Mouse (Mus musculus) intestine, postnatal 0 days (tissue): ENCODE results near the gene Ggta1. TPM values are rescaled to one million over a fixed set of nuclear protein-coding genes. Genes with fewer than 3 reads are reported as not detected.

Experiments
- ATAC-seq: fragments of 200-750 bp; cut with Nextera tagmentation; 2 replicates; pipeline ENCODE4 v1.8.0; 2017; ENCODE audit warnings: mild to moderate bottlenecking, moderate TSS enrichment, moderate library complexity
- H3K27ac ChIP-seq: fragments of 300-500 bp; sonication (generic); 2 replicates; pipeline ENCODE4 v1.5.1; 2014; ENCODE audit warnings: mild to moderate bottlenecking, low read depth, low read length, moderate library complexity
- H3K27me3 ChIP-seq: fragments of 300-500 bp; sonication (generic); replicated peaks from 2 replicates; pipeline ENCODE4 v1.6.1; 2014; ENCODE audit warnings: low read length, mixed read lengths; ENCODE audit not compliant: control insufficient read depth, insufficient read depth
- H3K36me3 ChIP-seq: fragments of 300-500 bp; sonication (generic); 2 replicates; pipeline ENCODE4 v1.6.1; 2014; ENCODE audit warnings: mild to moderate bottlenecking, moderate library complexity; ENCODE audit not compliant: control insufficient read depth, insufficient read depth
- H3K4me1 ChIP-seq: fragments of 300-500 bp; sonication (generic); replicated peaks from 2 replicates; pipeline ENCODE4 v1.6.1; 2014; ENCODE audit warnings: antibody characterized with exemption, low read length, mixed read lengths; ENCODE audit not compliant: control insufficient read depth, insufficient read depth
- H3K4me2 ChIP-seq: fragments of 300-500 bp; sonication (generic); replicated peaks from 2 replicates; pipeline ENCODE4 v1.6.1; 2014; ENCODE audit warnings: low read depth, mild to moderate bottlenecking, moderate library complexity
- H3K4me3 ChIP-seq: fragments of 300-500 bp; sonication (generic); 2 replicates; pipeline ENCODE4 v1.5.1; 2014; ENCODE audit warnings: low read depth, low read length
- H3K9ac ChIP-seq: fragments of 300-500 bp; sonication (generic); 2 replicates; pipeline ENCODE4 v1.6.1; 2014; ENCODE audit warnings: mild to moderate bottlenecking, low read depth, low read length
- H3K9me3 ChIP-seq: fragments of 300-500 bp; sonication (generic); 2 replicates; pipeline ENCODE4 v1.6.1; 2016; ENCODE audit warnings: mixed run types; ENCODE audit not compliant: control insufficient read depth
- CTCF ChIP-seq: sonication (generic); IDR thresholded peaks from 2 replicates; pipeline ENCODE4 v1.5.1; 2016; ENCODE audit warnings: low read depth, mild to moderate bottlenecking, control low read depth, antibody characterized with exemption, moderate library complexity
- WGBS: fragments of 180-500 bp; shearing (Covaris S2); extraction: QIAGEN DNeasy Blood & Tissue Kit; methylation state at CpG from one replicate; pipeline ENCODE4 v1.1.7; 2014; 5-methylcytosine and 5-hydroxymethylcytosine counted together
- polyA plus RNA-seq: library from polyadenylated mRNA; unstranded; fragments of >200 nt; fragmentation: Nextera tagmentation; extraction: Ambion mirVana; gene quantifications from 2 replicates; pipeline ENCODE4 v1.2.1, GENCODE M21; 2015

Gene Ggta1
- polyA plus RNA-seq, 1 experiment from 2014 or later: 7.0 TPM

GRCm38 (mm10) chr2:35503021-35503722 is 40.1 kb upstream of the Ggta1 start:
- Histone ChIP-seq H3K4me1 (peaks cover 1% of the 10 kb centered on the region; the same call in 1 of the 2 replicates), H3K4me3 (no peak overlapping the region), H3K9me3 (no peaks in the 10 kb centered on the region), H3K9ac (no peak overlapping the region), H3K27me3 (no peaks in the 10 kb centered on the region), H3K36me3 (no peaks in the 10 kb centered on the region), H3K27ac (no peak overlapping the region), H3K4me2 (no peak overlapping the region)
- no peak for TF ChIP-seq CTCF
- 74% methylated on average over 12 of the region's 12 CpGs for WGBS
- no peak for ATAC-seq

- Histone ChIP-seq H3K36me3 (no peaks in the 10 kb centered on the region), H3K4me2 (no peak overlapping the region), H3K4me3 (no peak overlapping the region), H3K27ac (no peak overlapping the region), H3K9me3 (no peaks in the 10 kb centered on the region), H3K9ac (no peak overlapping the region), H3K27me3 (no peaks in the 10 kb centered on the region), H3K4me1 (no peaks in the 10 kb centered on the region; the same call in 1 of the 2 replicates)
- TF ChIP-seq CTCF: no peak
- ATAC-seq: no peak
- WGBS: 89% methylated on average over 3 of the region's 3 CpGs
Observed at GRCm38 (mm10) chr2:35502561-35502960, 39.5 kb upstream of the Ggta1 start.

- Histone ChIP-seq H3K4me1 (no peaks in the 10 kb centered on the region), H3K27ac (no peak overlapping the region), H3K27me3 (0 out of 2 replicates have a peak, but pooled peaks cover 6% of the 10 kb centered on the region), H3K9ac (no peak overlapping the region), H3K4me2 (no peak overlapping the region), H3K9me3 (no peaks in the 10 kb centered on the region), H3K36me3 (no peaks in the 10 kb centered on the region), H3K4me3 (no peak overlapping the region)
- no peak for TF ChIP-seq CTCF
- ATAC-seq: no peak
- WGBS: 80% methylated on average over 7 of the region's 7 CpGs
Observed at GRCm38 (mm10) chr2:35499474-35499873, 36.4 kb upstream of the Ggta1 start.

DNA sequence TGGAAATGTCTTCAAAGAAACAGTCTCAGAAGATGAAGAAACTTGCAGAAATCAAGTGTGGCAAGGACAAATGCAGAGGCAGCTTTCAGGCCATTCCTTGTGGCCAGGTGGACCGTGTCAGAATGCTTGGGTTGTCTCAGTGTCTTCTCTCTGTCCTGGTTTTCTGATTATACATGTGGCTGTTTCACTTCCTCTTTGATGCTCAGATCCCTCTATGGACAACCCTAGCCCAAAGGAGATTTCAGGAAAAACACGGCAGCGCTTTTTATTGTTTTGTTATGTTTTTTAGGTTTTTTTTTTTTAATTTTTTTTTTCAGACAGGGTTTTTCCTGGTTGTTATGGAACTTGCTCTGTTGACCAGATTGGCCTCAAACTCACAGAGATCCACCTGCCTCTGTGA is 35.9 kb upstream of the Ggta1 start:
- Histone ChIP-seq H3K27me3 (0 out of 2 replicates have a peak, but pooled peaks cover 6% of the 10 kb centered on the region), H3K4me3 (no peak overlapping the region), H3K9me3 (no peaks in the 10 kb centered on the region), H3K27ac (no peak overlapping the region), H3K4me1 (no peaks in the 10 kb centered on the region), H3K4me2 (no peak overlapping the region), H3K9ac (no peak overlapping the region), H3K36me3 (no peaks in the 10 kb centered on the region)
- no peak for ATAC-seq
- no peak for TF ChIP-seq CTCF
- WGBS: 79% methylated on average over 3 of the region's 3 CpGs

DNA sequence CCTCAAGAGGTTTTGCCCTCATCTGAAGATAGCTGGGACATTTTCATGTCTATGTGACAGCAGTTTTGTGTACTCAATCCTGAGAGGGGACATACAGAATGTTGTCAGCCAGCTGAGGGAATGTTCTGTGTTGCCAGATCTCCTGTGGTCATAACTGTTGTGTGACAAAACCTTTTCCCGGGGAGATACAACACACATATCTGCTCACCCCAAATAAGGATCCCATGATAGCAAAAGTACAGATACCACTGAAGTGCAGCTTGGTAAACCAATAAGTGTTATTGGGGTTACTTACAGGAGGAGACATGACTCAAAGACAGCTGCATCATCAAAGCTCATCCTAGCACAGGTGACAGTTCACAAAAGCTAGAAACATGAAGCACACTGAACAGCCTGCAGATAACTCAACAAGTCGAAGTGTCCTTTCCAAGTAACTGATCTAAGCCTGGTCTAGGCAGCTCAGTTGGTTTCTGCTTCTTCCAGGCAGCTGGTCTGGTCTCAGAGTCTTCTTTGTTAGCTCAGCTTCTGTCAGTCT is 34.7 kb upstream of the Ggta1 start:
- TF ChIP-seq CTCF: no peak
- Histone ChIP-seq H3K27ac (no peak overlapping the region), H3K4me1 (no peaks in the 10 kb centered on the region), H3K9ac (no peak overlapping the region), H3K27me3 (0 out of 2 replicates have a peak, but pooled peaks cover 6% of the 10 kb centered on the region), H3K9me3 (no peaks in the 10 kb centered on the region), H3K4me2 (no peak overlapping the region), H3K4me3 (no peak overlapping the region), H3K36me3 (no peaks in the 10 kb centered on the region)
- 95% methylated on average over 2 of the region's 2 CpGs for WGBS
- ATAC-seq: no peak

GRCm38 (mm10) chr2:35496279-35497013 is 33.4 kb upstream of the Ggta1 start:
- Histone ChIP-seq H3K27me3 (peaks cover 9% of the 10 kb centered on the region; the same call in 1 of the 2 replicates), H3K4me3 (no peak overlapping the region), H3K4me1 (no peaks in the 10 kb centered on the region), H3K9ac (no peak overlapping the region), H3K36me3 (no peaks in the 10 kb centered on the region), H3K9me3 (no peaks in the 10 kb centered on the region), H3K4me2 (no peak overlapping the region), H3K27ac (no peak overlapping the region)
- no peak for ATAC-seq
- TF ChIP-seq CTCF: no peak
- 63% methylated on average over 5 of the region's 5 CpGs for WGBS
